Mouse (Mus musculus): ENCODE data around the gene H2-M5.

DNA sequence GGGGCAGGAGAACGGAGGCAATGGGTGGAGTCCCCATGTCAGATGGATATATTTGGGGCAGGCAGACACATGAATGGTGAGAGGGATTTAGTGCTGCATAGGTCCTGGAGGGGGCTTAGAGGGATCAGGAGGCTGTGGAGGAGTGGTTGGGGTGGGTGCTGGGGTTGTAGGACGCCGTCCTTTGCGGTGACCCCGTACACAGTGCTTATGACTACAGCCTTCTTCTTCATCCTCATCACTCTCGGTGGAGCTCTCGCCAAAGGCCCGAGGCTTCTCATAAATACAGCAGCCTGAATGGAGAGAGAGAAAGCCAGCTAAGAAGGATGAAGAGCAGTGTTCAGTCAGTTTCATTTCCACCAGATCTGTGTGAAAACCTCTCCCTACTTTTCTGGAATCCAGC, 40.1 kb downstream of the H2-M5 start:
- TF ChIP-seq CTCF (IDR thresholded peaks at IDR 0.05; ENCODE audit: control insufficient read depth, insufficient read depth, insufficient read length) (no peak), MAX (IDR thresholded peaks at IDR 0.05) (no peak), MYOG (IDR thresholded peaks at IDR 0.05; ENCODE audit: control insufficient read depth, extremely low read depth, insufficient read length) (no peak), MYOD1 (IDR thresholded peaks at IDR 0.05; ENCODE audit: control insufficient read depth, insufficient read length, low read depth) (no peak), CEBPB (IDR thresholded peaks at IDR 0.05; ENCODE audit: low read depth) (no peak)
